Mouse (Mus musculus) spleen, adult 12 weeks (tissue): ENCODE results near the gene Fndc5.

ENCODE experiments used
- DNase-seq: peaks from one replicate; pipeline ENCODE4 v3.0.0; 2022; ENCODE audit warnings: low spot score

The Fndc5 gene

DNA sequence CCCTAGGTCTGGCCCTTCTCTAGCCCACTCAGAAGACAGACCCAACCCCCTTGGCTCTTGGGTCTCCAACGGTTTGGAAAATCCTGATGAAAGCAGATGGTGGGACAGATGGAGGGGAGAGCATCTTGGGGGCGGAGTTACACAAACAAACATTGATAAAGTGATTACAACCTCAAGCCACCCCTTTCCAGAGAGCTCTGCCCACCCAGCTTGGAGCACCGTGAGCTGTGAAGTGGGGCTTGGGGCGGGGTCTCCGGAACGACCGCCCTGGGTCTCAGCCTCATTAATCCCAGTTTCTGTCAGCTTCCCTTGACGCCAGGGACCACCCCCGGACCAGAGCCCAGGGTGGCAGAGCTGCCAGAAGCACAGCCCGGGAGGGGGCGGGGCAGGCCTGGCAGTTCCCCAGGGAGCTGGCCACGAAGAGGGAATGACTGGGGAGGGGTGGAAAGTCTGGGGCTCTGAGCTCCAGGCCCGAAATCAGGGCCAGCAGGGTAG, 12.1 kb upstream of the Fndc5 start:
- DNase-seq = no peak

DNA sequence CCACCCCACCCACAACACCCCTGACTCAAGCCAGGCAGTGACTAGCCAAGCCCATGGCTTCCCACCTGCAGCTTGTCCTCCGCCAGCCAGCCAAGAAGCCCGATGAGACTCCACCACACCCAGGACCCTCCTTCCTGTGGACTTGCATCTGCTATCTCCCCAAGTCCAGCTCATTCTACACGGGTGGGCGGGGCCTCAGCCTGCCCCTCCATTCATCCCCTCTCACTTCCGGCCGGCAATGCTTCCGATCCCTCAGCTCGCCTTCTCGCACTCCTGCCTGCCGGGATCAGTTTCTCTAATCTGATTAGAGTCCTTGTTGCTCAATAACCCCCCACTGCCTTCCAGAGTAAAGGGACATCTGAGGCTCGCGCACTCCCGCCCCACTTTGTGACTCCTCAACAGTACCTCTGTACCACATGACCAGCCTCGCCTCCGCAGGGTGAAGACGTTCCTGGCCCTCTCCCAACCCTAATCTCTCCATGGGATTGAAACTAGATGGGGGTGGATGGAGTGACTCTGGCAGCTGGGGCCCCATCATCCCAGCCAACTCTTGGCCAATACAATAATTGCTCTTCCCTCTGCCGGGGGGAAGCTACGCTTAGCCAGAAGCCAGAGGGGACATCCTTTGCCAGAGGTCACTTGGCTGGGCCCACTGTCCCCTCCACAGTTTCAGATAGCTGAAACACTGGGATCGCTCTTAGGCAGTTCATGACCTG, 10.9 kb upstream of the Fndc5 start:
- DNase-seq = no peak

DNA sequence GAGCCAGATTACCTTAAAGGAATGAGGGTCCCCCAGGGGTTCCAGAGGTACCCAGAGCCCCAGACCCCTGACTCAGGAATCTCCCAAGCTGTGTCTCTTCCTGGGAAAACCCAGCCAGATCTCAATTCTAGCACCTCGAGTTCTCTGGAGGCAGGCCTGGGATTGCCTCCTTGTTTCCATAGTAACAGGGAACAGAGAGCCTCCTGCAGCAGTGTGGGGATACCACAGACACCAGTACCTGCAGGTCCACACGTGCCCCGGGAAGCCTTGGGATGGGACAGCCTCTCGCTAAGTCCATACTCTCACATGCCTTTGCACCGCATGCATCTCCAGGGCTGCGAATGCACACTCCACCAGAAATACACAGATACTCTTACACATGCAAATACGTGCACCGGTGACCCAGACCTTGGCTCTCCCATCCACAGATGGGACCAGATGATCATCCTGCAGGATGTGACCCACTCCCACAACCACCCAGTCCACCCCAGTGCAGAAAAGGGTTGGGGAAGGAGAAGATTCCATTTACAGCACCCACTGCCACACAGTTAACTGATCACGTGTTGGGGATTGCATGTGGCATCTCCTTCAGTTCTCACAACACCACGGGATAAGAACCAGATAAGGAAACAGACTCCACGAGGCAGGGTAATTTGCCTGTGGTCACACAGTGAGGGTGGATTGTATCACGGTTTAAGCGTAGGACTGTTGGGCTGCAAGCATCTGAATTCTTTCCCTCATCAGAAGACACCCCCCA, 8.0 kb upstream of the Fndc5 start:
- no peak for DNase-seq

DNA sequence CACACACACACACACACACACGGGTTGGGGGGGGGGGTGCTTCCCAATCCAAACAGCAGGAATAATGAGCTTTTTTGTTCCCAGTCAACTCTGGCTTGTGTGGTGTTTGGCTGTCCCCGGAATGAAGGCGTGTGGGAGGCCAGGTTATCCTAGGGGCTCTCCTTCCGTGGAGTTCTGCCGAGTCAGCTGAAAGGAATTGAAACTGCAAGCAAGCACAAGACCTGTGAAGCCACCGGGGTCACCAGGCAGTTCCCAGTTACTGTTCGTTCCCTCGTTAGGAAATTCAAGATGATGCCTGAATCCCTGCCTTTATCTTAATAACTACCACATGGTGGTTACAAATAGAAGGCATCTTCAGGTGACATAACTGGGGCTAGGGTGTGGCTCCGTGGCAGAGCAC, 7.4 kb upstream of the Fndc5 start:
- no peak for DNase-seq

DNA sequence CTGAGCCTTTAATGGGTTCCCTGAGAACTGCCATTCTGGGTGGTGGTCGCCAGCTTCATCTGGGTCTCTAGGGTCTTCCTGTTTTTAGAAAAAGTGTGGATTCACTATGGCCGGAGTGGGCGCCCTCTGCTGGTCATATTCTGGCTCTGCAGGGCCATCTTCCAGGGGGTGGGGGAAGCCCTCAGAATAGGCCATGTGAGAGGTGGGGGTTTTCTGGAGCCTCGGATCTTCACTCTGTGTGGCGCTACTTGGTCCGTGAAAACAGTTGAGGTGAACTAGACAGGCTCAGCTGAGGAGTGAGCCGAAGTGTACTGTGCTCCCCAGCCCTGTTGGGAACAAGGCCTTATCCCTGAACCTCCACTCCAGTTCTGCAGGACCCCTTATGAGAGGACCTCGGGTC, 6.7 kb upstream of the Fndc5 start:
- peak; percentile 32 for DNase-seq

DNA sequence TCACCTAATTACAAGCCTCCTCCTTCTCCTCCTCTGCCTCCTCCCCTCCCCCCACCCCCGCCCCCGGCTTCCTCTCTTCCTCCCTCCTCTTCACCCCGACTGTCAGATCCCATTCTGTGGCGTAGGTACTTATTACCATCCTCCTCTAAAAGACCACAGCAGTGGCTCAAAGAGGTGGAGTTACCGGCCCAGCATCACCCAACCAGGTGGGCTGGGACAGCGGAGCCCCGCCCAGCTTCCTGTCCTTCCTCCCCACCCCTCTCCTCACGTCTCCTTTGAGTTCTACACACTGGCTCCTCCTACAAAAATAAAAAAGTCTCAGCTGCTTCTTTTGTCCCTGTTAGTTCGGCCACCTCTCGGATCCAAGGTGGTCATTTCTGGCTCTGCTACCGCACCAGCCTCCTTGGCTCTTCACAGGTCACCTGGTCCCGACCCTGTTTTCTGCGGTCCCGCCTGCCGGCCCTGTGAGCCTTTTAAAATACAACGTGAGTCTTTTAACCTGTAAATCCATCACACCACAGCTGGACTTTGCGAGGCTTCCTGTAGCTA, 6.0 kb upstream of the Fndc5 start:
- DNase-seq = no peak

DNA sequence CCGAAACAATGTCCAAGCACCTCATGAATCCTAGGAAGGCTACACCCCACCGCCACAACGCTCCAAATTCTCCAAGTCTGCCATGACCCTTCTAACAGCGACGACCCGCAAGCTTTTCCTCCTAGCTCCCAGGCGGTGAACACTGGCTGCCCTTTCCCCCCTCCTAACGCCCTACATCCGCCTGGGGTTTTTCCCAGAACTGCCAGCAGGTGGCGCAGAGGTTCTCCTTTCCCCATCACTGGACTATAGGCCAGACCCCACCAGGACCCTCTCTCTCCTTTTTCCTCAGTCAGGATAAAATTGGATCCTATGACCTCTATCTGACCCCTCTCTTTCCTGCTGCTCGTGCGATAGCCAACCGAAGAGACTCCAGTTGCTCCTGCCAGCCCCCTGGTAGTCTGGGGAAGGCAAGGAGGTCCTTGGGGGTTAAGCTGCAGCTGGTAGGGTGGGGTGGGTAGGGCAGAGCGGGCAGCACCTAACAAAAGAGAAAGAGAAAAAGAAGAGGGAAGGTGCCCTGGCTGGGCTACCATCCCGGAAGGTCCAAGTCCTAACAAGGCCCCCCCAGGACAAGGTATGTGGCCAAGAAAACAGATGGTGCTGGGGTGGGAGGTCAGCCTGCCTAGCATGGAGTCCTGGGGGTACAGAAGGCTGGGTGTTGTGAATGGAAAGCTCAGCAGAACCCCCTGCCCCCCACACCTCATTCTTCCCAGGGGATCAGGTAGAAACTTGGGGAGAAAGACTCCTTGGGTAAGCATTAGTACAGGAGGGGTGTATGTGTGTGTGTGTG, 1.8 kb upstream of the Fndc5 start:
- DNase-seq = peak; percentile 45

DNA sequence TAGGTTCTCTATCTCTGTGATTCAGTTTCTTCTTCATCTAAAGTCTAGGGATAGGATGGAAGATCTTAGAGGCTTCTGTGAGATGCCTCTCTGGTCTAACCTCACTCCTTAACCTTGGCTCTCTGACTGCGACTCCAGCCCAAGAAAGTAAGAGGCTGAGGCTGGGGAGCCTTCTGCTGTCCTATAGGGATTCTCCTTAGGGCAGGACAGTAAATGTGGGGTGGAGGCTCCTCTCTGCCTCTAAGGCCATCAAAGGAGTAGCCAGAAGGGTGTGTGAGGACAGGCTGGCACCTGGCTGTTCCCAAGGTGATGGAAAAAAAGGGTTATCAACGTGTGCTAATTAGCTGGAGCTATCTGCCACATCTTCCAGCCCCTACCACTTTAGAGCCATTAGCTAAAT, 1.2 kb upstream of the Fndc5 start:
- DNase-seq = no peak

DNA sequence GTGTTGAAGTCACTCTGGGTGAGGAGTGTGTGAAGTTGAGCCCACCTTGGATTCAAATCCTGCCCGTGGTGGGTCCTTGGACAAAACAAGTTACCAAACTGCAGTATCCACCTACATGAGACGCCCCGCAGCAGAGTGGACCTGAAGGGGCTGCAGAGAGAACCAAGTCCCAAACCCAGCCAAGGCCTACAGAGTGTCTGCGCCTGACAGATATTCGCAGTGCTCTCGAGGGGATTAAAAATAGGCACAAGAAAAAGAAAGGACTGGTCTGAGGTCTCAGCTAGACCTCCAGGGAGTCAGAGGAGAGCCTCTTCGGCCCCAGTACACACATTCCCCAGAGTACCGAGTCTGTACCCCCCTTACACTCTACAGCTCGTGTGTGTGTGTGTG, 615 bp upstream of the Fndc5 start:
- no peak for DNase-seq

DNA sequence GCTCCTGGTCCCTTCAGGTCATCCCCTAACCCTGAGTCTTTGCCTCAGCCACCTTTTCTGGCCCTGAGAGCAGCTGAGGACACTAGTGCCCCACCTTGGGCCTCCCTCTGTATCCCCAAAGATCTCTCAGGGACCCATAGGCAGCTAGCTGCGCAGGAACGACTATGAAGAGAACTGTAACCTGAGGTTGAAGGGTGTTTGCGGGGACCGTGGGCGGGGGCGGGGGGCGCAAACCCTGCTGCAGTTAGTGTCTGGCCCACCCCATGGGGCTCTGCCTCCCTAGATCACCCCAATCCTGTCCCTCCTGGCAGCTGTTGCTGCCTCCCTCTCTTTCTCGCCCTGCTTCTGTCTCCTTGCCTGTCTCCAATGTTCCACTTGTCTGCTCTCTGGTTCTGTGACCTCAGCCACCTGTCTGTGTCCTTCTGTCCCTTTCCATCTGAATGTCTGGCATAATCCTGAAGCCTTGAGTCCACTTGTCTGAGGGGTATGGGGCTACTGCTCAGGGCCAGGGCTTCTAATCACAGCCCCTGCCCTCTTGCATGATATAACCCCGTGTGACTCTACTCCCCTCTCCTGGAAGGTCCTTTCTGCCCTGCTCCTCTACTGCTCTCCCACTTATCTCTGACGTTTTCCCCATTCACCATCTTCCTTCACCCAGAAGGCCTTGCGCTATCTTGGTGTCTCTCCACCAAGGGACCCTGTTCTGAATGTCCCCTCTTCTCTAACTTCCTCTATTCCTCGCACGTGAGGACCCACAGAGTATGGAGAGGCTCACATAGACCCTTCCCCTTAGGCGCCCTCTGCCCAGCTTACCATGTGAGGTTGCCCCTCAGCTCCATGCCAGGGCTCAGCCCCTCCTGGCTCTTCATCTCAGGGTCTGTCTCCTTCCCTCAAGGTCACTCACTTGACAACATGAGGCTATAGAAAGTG, 858 bp downstream of the Fndc5 start:
- no peak for DNase-seq

DNA sequence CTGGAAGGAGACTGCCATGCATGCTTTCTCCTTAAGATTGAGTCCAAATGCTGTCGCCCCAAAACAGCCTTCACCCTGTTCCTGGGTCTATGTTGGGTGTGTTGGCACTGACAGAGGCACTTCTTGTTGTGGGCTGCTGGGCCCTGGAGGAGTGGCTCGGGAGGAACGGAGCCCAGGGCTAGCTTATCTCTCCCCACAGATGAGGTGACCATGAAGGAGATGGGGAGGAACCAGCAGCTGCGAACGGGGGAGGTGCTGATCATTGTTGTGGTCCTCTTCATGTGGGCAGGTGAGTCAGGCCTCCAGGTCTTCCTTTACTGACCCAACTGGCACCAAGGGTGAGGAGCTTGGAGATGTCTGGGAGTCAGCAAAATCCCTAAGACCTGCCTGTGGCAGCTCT, 2.8 kb downstream of the Fndc5 start:
- DNase-seq = peak; percentile 35

DNA sequence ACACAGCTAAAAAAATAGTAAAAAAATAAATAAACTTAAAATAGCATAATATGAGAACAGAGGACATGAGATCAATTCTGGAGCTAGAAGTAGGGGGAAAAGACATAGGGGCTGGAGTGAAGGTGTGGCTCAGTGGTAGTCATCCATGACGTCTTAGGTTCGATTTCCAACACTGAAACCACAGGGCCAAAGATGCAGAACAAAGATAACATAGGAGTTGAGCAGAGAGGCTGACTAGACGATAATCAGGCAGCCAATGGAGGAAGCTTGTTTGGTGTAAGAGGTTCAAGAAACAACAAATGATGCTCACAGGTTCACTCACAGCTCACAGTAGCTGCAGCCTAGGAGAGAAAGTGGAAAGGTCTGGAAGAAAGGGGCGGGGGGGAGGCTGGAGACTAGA, 4.0 kb downstream of the Fndc5 start:
- DNase-seq = no peak

DNA sequence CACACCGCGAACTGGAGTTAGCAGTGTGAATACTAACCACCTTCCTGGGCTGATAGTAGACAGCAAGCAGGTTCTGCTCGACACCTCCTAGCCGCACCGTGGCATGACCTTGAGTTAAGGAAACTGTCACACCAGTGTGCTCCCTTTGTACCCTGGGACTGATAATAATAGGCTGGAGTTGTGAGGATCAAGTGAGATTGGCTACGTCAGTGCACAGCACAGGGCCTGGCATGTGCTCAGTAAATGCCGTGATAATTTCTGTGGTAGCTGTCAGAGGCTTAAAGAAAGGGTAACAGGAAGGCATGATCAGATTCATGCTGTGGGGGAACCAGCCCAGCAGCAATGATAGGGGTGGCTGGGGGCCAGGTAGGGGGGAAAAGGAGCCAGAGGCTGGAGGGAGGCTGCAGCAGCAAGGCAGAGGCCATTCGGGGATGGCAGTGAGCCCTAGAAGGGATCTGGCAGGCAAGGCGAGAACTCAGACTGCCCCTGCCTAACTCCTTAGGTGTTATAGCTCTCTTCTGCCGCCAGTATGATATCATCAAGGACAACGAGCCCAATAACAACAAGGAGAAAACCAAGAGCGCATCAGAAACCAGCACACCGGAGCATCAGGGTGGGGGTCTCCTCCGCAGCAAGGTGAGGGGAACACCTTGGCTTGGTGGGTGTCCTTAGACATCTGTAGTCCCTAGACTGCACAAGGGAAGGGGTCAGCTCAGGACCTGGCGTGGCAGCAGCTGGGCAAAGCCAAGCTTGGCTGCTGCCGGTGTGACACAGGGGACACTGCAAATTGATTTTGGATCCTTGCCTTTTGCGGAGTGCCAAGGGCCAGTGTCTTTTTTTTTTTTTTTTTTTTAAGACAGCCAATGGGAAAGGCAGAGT, 5.0 kb downstream of the Fndc5 start:
- DNase-seq = no peak

DNA sequence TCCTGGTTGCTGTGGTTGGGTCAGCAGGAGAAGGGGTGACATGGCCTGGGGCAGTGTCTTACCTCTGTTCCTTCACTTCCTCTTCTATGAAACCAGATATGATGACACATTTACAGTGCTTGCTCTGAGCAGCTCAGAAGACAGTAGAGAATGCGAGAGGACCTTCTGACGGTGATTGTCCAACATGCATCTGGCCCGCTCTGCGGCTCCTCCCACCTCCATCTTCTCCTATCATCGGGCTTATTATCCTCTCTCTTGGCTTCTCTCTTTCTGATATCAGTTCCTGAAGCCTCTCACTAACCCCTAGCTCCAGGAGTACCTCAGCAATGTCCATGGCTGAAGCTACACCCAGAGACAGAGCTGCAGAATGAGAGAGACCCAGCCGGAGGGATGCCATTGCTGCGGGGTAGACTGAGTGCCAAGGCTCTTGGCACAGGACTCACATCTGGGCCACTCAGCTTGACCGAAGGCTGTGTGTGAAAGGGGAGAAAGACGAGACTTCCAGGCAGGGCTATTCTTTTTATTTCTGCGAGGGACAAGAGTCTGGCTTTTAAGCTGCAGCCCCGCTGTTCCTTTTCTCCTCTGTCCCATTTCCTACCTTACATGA, 5.7 kb downstream of the Fndc5 start:
- no peak for DNase-seq

DNA sequence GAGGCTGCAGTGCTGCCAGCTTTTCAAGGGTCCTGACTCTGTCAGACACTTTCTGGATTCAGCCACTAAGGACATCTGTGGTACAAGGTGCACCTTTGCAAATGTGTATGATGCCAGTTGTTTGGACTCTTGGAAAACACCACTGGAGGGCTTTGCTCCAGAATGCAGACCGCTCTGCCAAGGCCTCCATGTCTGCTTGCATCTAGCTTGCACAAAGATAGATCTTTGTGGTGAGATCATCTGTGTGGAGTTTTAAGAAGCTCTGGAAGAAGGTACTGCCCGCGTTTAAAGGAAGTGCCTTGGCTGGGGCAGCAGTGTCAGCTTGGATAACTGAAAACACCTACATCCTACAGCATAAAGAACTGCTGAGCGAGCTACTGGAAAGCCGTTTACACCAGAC, 6.7 kb downstream of the Fndc5 start:
- DNase-seq = no peak

DNA sequence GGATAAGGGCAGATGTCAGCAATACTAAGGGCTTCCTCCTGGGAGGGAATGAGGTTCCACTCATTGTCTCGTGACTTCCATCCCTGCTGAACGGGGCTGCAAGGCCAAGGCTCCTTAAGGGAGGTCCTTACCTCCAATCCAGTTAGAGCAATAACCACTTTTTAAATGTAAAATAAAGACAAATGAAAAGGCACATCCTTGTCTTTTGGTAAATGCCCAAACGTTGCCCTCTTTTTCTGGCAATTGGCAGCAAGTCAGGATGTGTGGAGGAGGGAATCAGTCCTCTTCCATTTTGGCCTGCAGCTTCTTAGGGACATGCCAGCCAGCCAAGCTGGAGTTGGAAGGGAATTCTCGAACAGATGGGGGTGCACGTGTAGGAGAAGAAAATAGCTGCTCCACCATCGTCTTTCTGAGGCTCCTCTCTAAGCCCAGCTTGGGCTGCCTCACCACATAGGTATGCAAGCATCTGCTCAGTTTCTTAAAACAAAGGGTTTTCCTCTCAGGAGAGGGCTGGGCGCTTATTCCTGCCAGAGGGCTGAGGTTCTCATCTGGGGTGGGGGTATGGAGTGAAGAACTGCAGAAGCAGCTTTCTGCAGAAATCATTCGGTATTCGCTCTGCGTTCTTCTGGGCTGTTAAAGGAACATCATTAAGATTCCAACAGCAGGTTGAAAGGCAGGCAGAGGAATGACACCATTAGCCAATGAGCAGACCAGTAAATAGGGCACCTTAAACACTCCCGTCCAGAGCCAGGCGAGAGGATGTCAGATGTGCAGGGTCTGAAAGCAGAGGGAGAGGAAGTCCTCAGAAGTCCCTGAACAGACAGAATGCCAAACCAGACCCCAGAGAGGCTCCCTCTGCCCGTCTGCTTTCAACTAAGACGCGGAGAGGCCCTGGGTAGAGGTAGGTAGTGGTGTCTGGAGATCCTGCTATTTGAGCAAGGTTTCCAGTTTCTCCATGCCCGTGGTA, 7.9 kb downstream of the Fndc5 start:
- no peak for DNase-seq

DNA sequence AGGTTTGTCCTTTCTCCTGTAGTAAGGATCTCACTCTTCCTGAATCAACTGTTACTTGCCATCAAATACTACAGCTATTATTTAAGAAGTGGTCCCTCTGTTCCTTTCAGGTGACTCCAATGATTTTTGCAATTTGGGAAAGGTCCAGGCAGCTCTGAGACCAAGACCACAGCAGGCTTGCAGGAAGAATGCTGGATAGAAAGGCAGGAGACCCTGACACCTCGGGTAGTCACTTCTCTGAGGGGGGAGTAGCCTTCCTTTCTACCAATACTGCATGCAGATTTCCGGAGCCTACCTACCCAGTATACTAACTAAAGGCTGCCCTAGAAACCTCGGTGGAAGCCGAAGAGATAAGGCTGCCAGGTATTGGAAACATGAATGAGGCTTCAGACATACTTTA, 8.6 kb downstream of the Fndc5 start:
- no peak for DNase-seq

DNA sequence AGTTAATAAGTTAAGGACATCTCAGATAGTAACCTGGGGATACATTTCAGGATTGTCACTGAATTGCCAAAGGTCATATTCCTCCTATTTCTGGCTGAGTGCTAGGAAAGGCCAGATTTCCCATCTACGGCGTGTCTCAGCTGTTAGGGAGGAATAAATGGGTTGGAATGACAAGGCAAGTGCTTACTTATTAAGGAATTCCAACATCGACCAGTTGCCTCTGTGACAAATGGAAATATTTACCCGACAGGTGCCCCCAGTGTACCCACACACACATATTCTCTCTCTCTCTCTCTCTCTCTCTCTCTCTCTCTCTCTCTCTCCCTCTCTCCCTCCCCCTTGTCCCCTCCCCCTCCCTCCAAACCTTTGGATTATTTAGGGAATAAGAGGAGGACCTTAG, 9.1 kb downstream of the Fndc5 start:
- DNase-seq = no peak

DNA sequence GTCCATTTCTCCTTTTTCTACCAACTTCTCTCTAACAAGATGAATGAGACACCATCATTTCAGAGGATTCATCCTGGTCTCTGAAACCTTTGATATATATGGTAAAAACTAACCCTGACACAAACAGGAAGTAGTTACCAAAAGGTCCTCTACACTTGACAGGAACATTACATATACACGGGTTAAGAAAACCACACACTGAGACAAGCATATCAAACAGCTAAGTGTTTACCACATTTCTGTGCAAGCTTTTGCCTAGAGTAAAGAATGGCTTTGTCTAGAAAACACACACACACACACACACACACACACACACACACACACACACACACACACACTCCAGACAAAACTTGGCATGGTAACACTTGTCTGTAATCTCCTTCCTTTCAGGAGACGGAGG, 9.6 kb downstream of the Fndc5 start:
- DNase-seq = no peak
